Mouse (Mus musculus) liver, embryonic 11.5 days (tissue): ENCODE data around the gene Btbd11. TPM values are rescaled to one million over a fixed set of nuclear protein-coding genes. Genes with fewer than 3 reads are reported as not detected.

Source experiments
- ATAC-seq: fragments of 200-750 bp; cut with Nextera tagmentation; replicated peaks from 2 replicates; pipeline ENCODE4 v1.8.0; 2017; ENCODE audit warnings: moderate number of reproducible peaks, mild to moderate bottlenecking, moderate TSS enrichment, moderate library complexity; ENCODE audit not compliant: low FRiP score
- DNase-seq: peaks from one replicate; pipeline ENCODE4 v3.0.0-alpha.2; 2017; ENCODE audit warnings: low spot score
- H3K27ac ChIP-seq: fragments of 300-500 bp; sonication (generic); 2 replicates; pipeline ENCODE4 v1.5.1; 2014; ENCODE audit warnings: mild to moderate bottlenecking, low read depth, low read length, control low read depth
- H3K27me3 ChIP-seq: fragments of 300-500 bp; sonication (generic); replicated peaks from 2 replicates; pipeline ENCODE4 v1.6.1; 2014; ENCODE audit warnings: low read length, mixed read lengths; ENCODE audit not compliant: control insufficient read depth, insufficient read depth
- H3K36me3 ChIP-seq: fragments of 300-500 bp; sonication (generic); 2 replicates; pipeline ENCODE4 v1.6.1; 2014; ENCODE audit warnings: mild to moderate bottlenecking, low read length, moderate library complexity, mixed read lengths; ENCODE audit not compliant: control insufficient read depth, insufficient read depth
- H3K4me1 ChIP-seq: fragments of 300-500 bp; sonication (generic); replicated peaks from 2 replicates; pipeline ENCODE4 v1.6.1; 2014; ENCODE audit warnings: low read length, mixed read lengths; ENCODE audit not compliant: control insufficient read depth, insufficient read depth
- H3K4me2 ChIP-seq: fragments of 300-500 bp; sonication (generic); 2 replicates; pipeline ENCODE4 v1.6.1; 2014; ENCODE audit warnings: mild to moderate bottlenecking, control low read depth, moderate library complexity
- H3K4me3 ChIP-seq: fragments of 300-500 bp; sonication (generic); 2 replicates; pipeline ENCODE4 v1.5.1; 2014; ENCODE audit warnings: low read depth, low read length, control low read depth
- H3K9ac ChIP-seq: fragments of 300-500 bp; sonication (generic); 2 replicates; pipeline ENCODE4 v1.6.1; 2014; ENCODE audit warnings: low read depth, low read length, control low read depth
- H3K9me3 ChIP-seq: fragments of 300-500 bp; sonication (generic); 2 replicates; pipeline ENCODE4 v1.6.1; 2016; ENCODE audit warnings: low read length, inconsistent platforms, mixed read lengths; ENCODE audit not compliant: control insufficient read depth
- WGBS: fragments of 180-500 bp; shearing (Covaris S2); extraction: QIAGEN DNeasy Blood & Tissue Kit; methylation state at CpG from one replicate; pipeline ENCODE4 v1.1.7; 2014; 5-methylcytosine and 5-hydroxymethylcytosine counted together
- polyA plus RNA-seq: library from polyadenylated mRNA; unstranded; fragments of >200 nt; fragmentation: Nextera tagmentation; extraction: Ambion mirVana; gene quantifications from 2 replicates; pipeline ENCODE4 v1.2.1, GENCODE M21; 2014

Btbd11 gene
- polyA plus RNA-seq, 1 experiment from 2014 or later: 0.88 TPM

GRCm38 (mm10) chr10:85475642-85476345 lies 89.2 kb downstream of the Btbd11 start:
- Histone ChIP-seq H3K27me3 (no peaks in the 10 kb centered on the region), H3K9ac (no peak overlapping the region), H3K4me3 (no peak overlapping the region), H3K9me3 (no peaks in the 10 kb centered on the region), H3K36me3 (no peaks in the 10 kb centered on the region), H3K27ac (no peak overlapping the region), H3K4me1 (no peaks in the 10 kb centered on the region), H3K4me2 (no peak overlapping the region)
- WGBS: 85% methylated on average over 9 of the region's 9 CpGs
- DNase-seq: no peak
- ATAC-seq: no peak

GRCm38 (mm10) chr10:85479959-85480625 lies 93.5 kb downstream of the Btbd11 start:
- H3K4me1 ChIP-seq: no peaks in the 10 kb centered on the region
- H3K4me3 ChIP-seq: no peak overlapping the region
- H3K27ac ChIP-seq: no peak overlapping the region
- no peak for DNase-seq
- 36% methylated on average over 6 of the region's 6 CpGs for WGBS
- no peaks in the 10 kb centered on the region for H3K9me3 ChIP-seq
- no peak overlapping the region for H3K4me2 ChIP-seq
- no peaks in the 10 kb centered on the region for H3K36me3 ChIP-seq
- ATAC-seq: no peak
- no peak overlapping the region for H3K9ac ChIP-seq
- no peaks in the 10 kb centered on the region for H3K27me3 ChIP-seq

GRCm38 (mm10) chr10:85481106-85481505 lies 94.5 kb downstream of the Btbd11 start:
- no peak overlapping the region for H3K27ac ChIP-seq
- no peak overlapping the region for H3K4me3 ChIP-seq
- H3K4me2 ChIP-seq: no peak overlapping the region
- DNase-seq (no peak), ATAC-seq (no peak)
- no peaks in the 10 kb centered on the region for H3K36me3 ChIP-seq
- H3K4me1 ChIP-seq: no peaks in the 10 kb centered on the region
- no peaks in the 10 kb centered on the region for H3K9me3 ChIP-seq
- no peaks in the 10 kb centered on the region for H3K27me3 ChIP-seq
- WGBS: 50% methylated on average over 3 of the region's 3 CpGs
- no peak overlapping the region for H3K9ac ChIP-seq

- H3K27ac ChIP-seq: no peak overlapping the region
- no peaks in the 10 kb centered on the region for H3K36me3 ChIP-seq
- H3K4me1 ChIP-seq: no peaks in the 10 kb centered on the region
- no peak overlapping the region for H3K9ac ChIP-seq
- no peak for ATAC-seq
- H3K27me3 ChIP-seq: no peaks in the 10 kb centered on the region
- no peak overlapping the region for H3K4me2 ChIP-seq
- WGBS: 51% methylated on average over 4 of the region's 4 CpGs
- H3K4me3 ChIP-seq: no peak overlapping the region
- DNase-seq: no peak
- no peaks in the 10 kb centered on the region for H3K9me3 ChIP-seq
These were observed 95.5 kb downstream of the Btbd11 start for GRCm38 (mm10) chr10:85482064-85482473.

- H3K4me3 ChIP-seq: no peak overlapping the region
- no peak overlapping the region for H3K4me2 ChIP-seq
- H3K9ac ChIP-seq: no peak overlapping the region
- no peaks in the 10 kb centered on the region for H3K9me3 ChIP-seq
- H3K36me3 ChIP-seq: no peaks in the 10 kb centered on the region
- DNase-seq (no peak), ATAC-seq (no peak)
- H3K4me1 ChIP-seq: no peaks in the 10 kb centered on the region
- no peak overlapping the region for H3K27ac ChIP-seq
- H3K27me3 ChIP-seq: no peaks in the 10 kb centered on the region
- WGBS: 44% methylated on average over 6 of the region's 6 CpGs
These were observed 95.9 kb downstream of the Btbd11 start for GRCm38 (mm10) chr10:85482480-85482879.

- no peak overlapping the region for H3K4me2 ChIP-seq
- DNase-seq: no peak
- 91% methylated on average over 3 of the region's 3 CpGs for WGBS
- ATAC-seq: no peak
- H3K27me3 ChIP-seq: no peaks in the 10 kb centered on the region
- no peak overlapping the region for H3K9ac ChIP-seq
- H3K36me3 ChIP-seq: no peaks in the 10 kb centered on the region
- H3K27ac ChIP-seq: no peak overlapping the region
- no peak overlapping the region for H3K4me3 ChIP-seq
- no peaks in the 10 kb centered on the region for H3K9me3 ChIP-seq
- no peaks in the 10 kb centered on the region for H3K4me1 ChIP-seq
These were observed 99.8 kb downstream of the Btbd11 start for GRCm38 (mm10) chr10:85486456-85486855.

GRCm38 (mm10) chr10:85492583-85492982 lies 106.0 kb downstream of the Btbd11 start:
- 83% methylated on average over 2 of the region's 2 CpGs for WGBS
- H3K4me2 ChIP-seq: no peak overlapping the region
- ATAC-seq: no peak
- no peak overlapping the region for H3K9ac ChIP-seq
- H3K27ac ChIP-seq: no peak overlapping the region
- DNase-seq: no peak
- H3K4me3 ChIP-seq: no peak overlapping the region
- H3K27me3 ChIP-seq: no peaks in the 10 kb centered on the region
- H3K36me3 ChIP-seq: no peaks in the 10 kb centered on the region
- no peaks in the 10 kb centered on the region for H3K9me3 ChIP-seq
- no peaks in the 10 kb centered on the region for H3K4me1 ChIP-seq

GRCm38 (mm10) chr10:85496358-85496757 lies 109.7 kb downstream of the Btbd11 start:
- no peak overlapping the region for H3K4me2 ChIP-seq
- no peaks in the 10 kb centered on the region for H3K4me1 ChIP-seq
- H3K4me3 ChIP-seq: no peak overlapping the region
- H3K36me3 ChIP-seq: no peaks in the 10 kb centered on the region
- no peak for DNase-seq
- no peak overlapping the region for H3K9ac ChIP-seq
- no peak for ATAC-seq
- 89% methylated on average over 8 of the region's 8 CpGs for WGBS
- H3K27me3 ChIP-seq: no peaks in the 10 kb centered on the region
- H3K9me3 ChIP-seq: no peaks in the 10 kb centered on the region
- no peak overlapping the region for H3K27ac ChIP-seq

GRCm38 (mm10) chr10:85496981-85497380 lies 110.4 kb downstream of the Btbd11 start:
- H3K4me2 ChIP-seq: no peak overlapping the region
- no peak overlapping the region for H3K9ac ChIP-seq
- WGBS: 67% methylated on average over 2 of the region's 2 CpGs
- H3K27ac ChIP-seq: no peak overlapping the region
- no peak overlapping the region for H3K4me3 ChIP-seq
- ATAC-seq: no peak
- no peaks in the 10 kb centered on the region for H3K4me1 ChIP-seq
- no peak for DNase-seq
- H3K36me3 ChIP-seq: no peaks in the 10 kb centered on the region
- no peaks in the 10 kb centered on the region for H3K27me3 ChIP-seq
- H3K9me3 ChIP-seq: no peaks in the 10 kb centered on the region
